20 mouse cellular contexts compared by ENCODE assay signal in genomic region chr2:34135316-34135715, GRCm38 (mm10).
A peak's percentile ranks its signal among the peaks of the same experiment; 100 is the strongest.
DNase-seq lines count a peak whose midpoint lies in the region; ATAC-seq and TF ChIP-seq lines count a peak whose summit lies in the region.
"Had no signal": no experiment of that assay in that cellular context is flagged by ENCODE, and none has a peak within 500 bp of the region (broad histone marks: within the 10 kb centered on the region; RNA-seq: fewer than 3 reads in every experiment).

No protein-coding gene starts in this region.

- H3K9ac ChIP-seq in forebrain, embryonic 14.5 days (ENCODE audit: low read length), result no peak overlapping the region
- no peak overlapping the region for H3K9ac ChIP-seq in forebrain, embryonic 16.5 days (replicated peaks; ENCODE audit: low read depth, low read length)
- H3K9ac ChIP-seq: embryonic facial prominence, embryonic 12.5 days; forebrain, postnatal 0 days; heart, embryonic 15.5 days had no signal

- H3K4me2 ChIP-seq in forebrain, embryonic 14.5 days (ENCODE audit: low read length), result no peak overlapping the region
- no peak overlapping the region for H3K4me2 ChIP-seq in forebrain, embryonic 16.5 days (ENCODE audit: low read length)
- H3K4me2 ChIP-seq: embryonic facial prominence, embryonic 12.5 days; heart, embryonic 11.5 days; heart, embryonic 15.5 days had no signal

- H3K36me3 ChIP-seq in forebrain, embryonic 14.5 days (ENCODE audit: control insufficient read depth, insufficient read depth, low read length), result no peaks in the 10 kb centered on the region
- no peaks in the 10 kb centered on the region for H3K36me3 ChIP-seq in forebrain, embryonic 16.5 days (ENCODE audit: control insufficient read depth, insufficient read depth)
- no peaks in the 10 kb centered on the region for H3K36me3 ChIP-seq in limb, embryonic 10.5 days
- H3K36me3 ChIP-seq: embryonic facial prominence, embryonic 12.5 days; heart, embryonic 15.5 days had no signal

- no peak for ATAC-seq in forebrain, embryonic 14.5 days
- no peak for ATAC-seq in forebrain, embryonic 16.5 days
- ATAC-seq: activated CD4-positive, CD25-positive, alpha-beta regulatory T cell, adult 4 months; forebrain, postnatal 0 days; intestine, embryonic 16.5 days; Patski had no signal

- H3K27ac ChIP-seq in forebrain, embryonic 14.5 days (ENCODE audit: low read depth, low read length), result no peak overlapping the region
- no peak overlapping the region for H3K27ac ChIP-seq in forebrain, embryonic 16.5 days (ENCODE audit: low read length)
- H3K27ac ChIP-seq in limb, embryonic 10.5 days, result peak overlapping the region; percentile 33; the same call in 1 of the 2 replicates
- H3K27ac ChIP-seq: embryonic facial prominence, embryonic 12.5 days; heart, adult 2 months; heart, embryonic 15.5 days had no signal

- peak; percentile 37 for DNase-seq in forebrain, embryonic 14.5 days (ENCODE audit: low spot score)
- DNase-seq in left cerebral cortex, postnatal 4 days, result peak; percentile 20
- no peak for DNase-seq in left cerebral cortex, postnatal 14 days (ENCODE audit: low spot score in 2 of 2)
- DNase-seq in brain, embryonic 14.5 days (ENCODE audit: low read depth), result peak; percentile 66
- no peak for DNase-seq in limb, embryonic 10.5 days (ENCODE audit: low spot score)
- DNase-seq: adrenal gland, adult 2 months; adrenal gland, postnatal 25 days; cerebellum, adult 2 months; embryo, embryonic 11 days; forebrain, postnatal 0 days; gastrocnemius, postnatal 14 days; heart, adult 2 months; heart, postnatal 14 days had no signal

- H3K4me3 ChIP-seq in forebrain, embryonic 14.5 days (ENCODE audit: low read depth, low read length), result no peak overlapping the region
- no peak overlapping the region for H3K4me3 ChIP-seq in forebrain, embryonic 16.5 days (replicated peaks; ENCODE audit: low read length)
- H3K4me3 ChIP-seq in limb, embryonic 10.5 days, result no peak overlapping the region
- H3K4me3 ChIP-seq: embryonic facial prominence, embryonic 12.5 days; heart, adult 2 months; heart, embryonic 15.5 days had no signal

- no peak for TF ChIP-seq CTCF in brain, embryonic 14.5 days (IDR thresholded peaks at IDR 0.05; ENCODE audit: borderline replicate concordance, extremely low read depth, insufficient read depth, insufficient read length)

- TF ChIP-seq POLR2A in brain, embryonic 14.5 days (IDR thresholded peaks at IDR 0.05; ENCODE audit: borderline replicate concordance, extremely low read depth, insufficient read depth, insufficient read length, poor library complexity, severe bottlenecking), result no peak

- intact Hi-C loops in left cerebral cortex, postnatal 4 days (cut with DNase I), result no loop called here
- intact Hi-C loops in left cerebral cortex, postnatal 14 days (cut with DNase I), result no loop called here

- no peaks in the 10 kb centered on the region for H3K4me1 ChIP-seq in forebrain, embryonic 14.5 days (ENCODE audit: control insufficient read depth, insufficient read depth, low read length)
- no peaks in the 10 kb centered on the region for H3K4me1 ChIP-seq in forebrain, embryonic 16.5 days (replicated peaks; ENCODE audit: control insufficient read depth, insufficient read depth, low read length)
- H3K4me1 ChIP-seq in limb, embryonic 10.5 days, result peaks cover 16% of the 10 kb centered on the region
- H3K4me1 ChIP-seq: embryonic facial prominence, embryonic 12.5 days; heart, embryonic 15.5 days had no signal

- 19% methylated on average over 7 of the region's 7 CpGs for WGBS in forebrain, embryonic 14.5 days
- WGBS in forebrain, embryonic 16.5 days, result 15% methylated on average over 7 of the region's 7 CpGs
- 84% methylated on average over 7 of the region's 7 CpGs for WGBS in limb, embryonic 10.5 days

- H3K27me3 ChIP-seq in forebrain, embryonic 14.5 days (replicated peaks; ENCODE audit: control insufficient read depth, insufficient read depth, low read length), result peaks cover 12% of the 10 kb centered on the region; the same call in 1 of the 2 replicates
- H3K27me3 ChIP-seq in forebrain, embryonic 16.5 days (replicated peaks; ENCODE audit: control insufficient read depth, insufficient read depth, low read length), result peaks cover 28% of the 10 kb centered on the region
- no peaks in the 10 kb centered on the region; the same call in 1 of the 2 replicates for H3K27me3 ChIP-seq in limb, embryonic 10.5 days (ENCODE audit: low read depth, poor library complexity, severe bottlenecking)
- H3K27me3 ChIP-seq: embryonic facial prominence, embryonic 12.5 days; heart, embryonic 15.5 days; Patski had no signal

- no peaks in the 10 kb centered on the region for H3K9me3 ChIP-seq in forebrain, embryonic 14.5 days (replicated peaks; ENCODE audit: control insufficient read depth, low read length)
- no peaks in the 10 kb centered on the region for H3K9me3 ChIP-seq in forebrain, embryonic 16.5 days (ENCODE audit: control insufficient read depth, low read length)
- no peaks in the 10 kb centered on the region for H3K9me3 ChIP-seq in limb, embryonic 10.5 days (replicated peaks)
- H3K9me3 ChIP-seq: embryonic facial prominence, embryonic 12.5 days; heart, embryonic 15.5 days had no signal

Comparison
In these comparisons a context has a peak if more than half of its experiments do, and no peak if none do; other contexts are left out.
1. DNase-seq: peak in forebrain, embryonic 14.5 days (single experiment), left cerebral cortex, postnatal 4 days (single experiment) and brain, embryonic 14.5 days (single experiment); none in left cerebral cortex, postnatal 14 days (0 of 2) and limb, embryonic 10.5 days (single experiment).